Mouse (Mus musculus) liver, embryonic 14.5 days (tissue): Measurements from ENCODE around the gene Nt5c2.

Experiments used
- CTCF ChIP-seq: IDR thresholded peaks from 2 replicates; pipeline ENCODE4 v1.5.1; 2016; ENCODE audit warnings: antibody characterized with exemption, low read depth, control low read depth
- EP300 ChIP-seq: IDR thresholded peaks from 2 replicates; pipeline ENCODE4 v1.6.1; 2016; ENCODE audit warnings: antibody characterized with exemption, low read depth

DNA sequence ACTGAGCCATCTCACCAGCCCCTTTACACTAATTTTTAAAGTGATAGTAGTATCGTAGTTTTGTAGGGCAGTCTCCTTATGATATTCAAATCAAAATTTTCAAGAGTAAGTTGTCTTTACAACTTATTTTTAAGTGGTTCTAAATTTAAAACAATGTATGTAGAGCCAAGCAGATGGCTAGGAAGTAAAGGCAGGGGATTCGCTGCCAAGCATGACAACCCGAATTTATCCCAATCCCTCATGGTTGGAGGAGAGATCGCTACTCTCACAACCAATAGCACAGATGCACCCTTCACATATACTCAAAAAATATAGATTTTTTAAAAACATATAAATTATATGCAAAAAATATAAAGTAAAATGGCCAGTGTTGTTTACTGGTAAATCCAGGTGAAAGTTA, 59.3 kb downstream of the Nt5c2 start:
- TF ChIP-seq CTCF (no peak), EP300 (no peak)
